ENCODE assay signal across 8 mouse cellular contexts in the genomic region with DNA sequence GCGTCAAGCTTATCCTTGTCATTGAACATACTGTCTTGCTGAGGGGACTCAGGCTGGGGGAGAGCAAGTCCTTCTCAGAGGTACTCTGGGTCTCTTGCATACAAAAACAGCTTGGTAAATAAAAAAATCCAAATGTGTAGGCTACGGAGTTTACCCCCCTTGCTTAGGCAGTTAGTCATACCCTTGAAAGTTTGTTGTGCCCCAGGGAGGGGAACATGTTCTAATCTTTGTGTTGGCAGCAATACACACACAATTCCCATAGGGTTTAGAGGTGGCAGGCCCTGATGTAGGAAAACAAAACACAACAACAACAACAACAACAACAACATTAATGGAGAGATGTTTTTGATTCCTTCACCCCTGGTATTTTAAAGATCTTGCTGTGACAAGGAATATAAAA. TPM values are rescaled to one million over a fixed set of nuclear protein-coding genes. Genes with fewer than 3 reads are reported as not detected.
DNase-seq lines count a peak whose midpoint lies in the region; ATAC-seq and TF ChIP-seq lines count a peak whose summit lies in the region.

No protein-coding gene starts in this region.

- H3K4me2 ChIP-seq in kidney, postnatal 0 days (ENCODE audit: low read length): peak overlapping the region; percentile 96
- H3K4me2 ChIP-seq in hindbrain, embryonic 11.5 days (replicated peaks; ENCODE audit: low read depth, low read length): peak overlapping the region; percentile 90
- peak overlapping the region; percentile 88 for H3K4me2 ChIP-seq in midbrain, embryonic 15.5 days

- 9% methylated on average over 1 of the region's 2 CpGs for WGBS in kidney, postnatal 0 days
- WGBS in hindbrain, embryonic 11.5 days: 4% methylated on average over 1 of the region's 2 CpGs
- 1% methylated on average over 2 of the region's 2 CpGs for WGBS in midbrain, embryonic 15.5 days

- H3K27me3 ChIP-seq in kidney, postnatal 0 days (ENCODE audit: insufficient read depth, low read length): no peaks in the 10 kb centered on the region
- no peaks in the 10 kb centered on the region for H3K27me3 ChIP-seq in hindbrain, embryonic 11.5 days (ENCODE audit: control insufficient read depth, insufficient read depth, low read length)
- H3K27me3 ChIP-seq in midbrain, embryonic 15.5 days (replicated peaks): no peaks in the 10 kb centered on the region

- H3K9me3 ChIP-seq in kidney, postnatal 0 days (replicated peaks; ENCODE audit: low read length): no peaks in the 10 kb centered on the region
- H3K9me3 ChIP-seq in hindbrain, embryonic 11.5 days (ENCODE audit: control insufficient read depth, low read length): no peaks in the 10 kb centered on the region
- no peaks in the 10 kb centered on the region for H3K9me3 ChIP-seq in midbrain, embryonic 15.5 days

- no peak for TF ChIP-seq CTCF in kidney, postnatal 0 days (IDR thresholded peaks at IDR 0.05; ENCODE audit: low read depth)

- H3K4me1 ChIP-seq in kidney, postnatal 0 days (replicated peaks; ENCODE audit: insufficient read depth, low read length): peaks cover 3% of the 10 kb centered on the region; the same call in 1 of the 2 replicates
- peaks cover 4% of the 10 kb centered on the region for H3K4me1 ChIP-seq in hindbrain, embryonic 11.5 days (replicated peaks; ENCODE audit: control insufficient read depth, insufficient read depth, low read length)
- H3K4me1 ChIP-seq in midbrain, embryonic 15.5 days: peaks cover 31% of the 10 kb centered on the region

- peak overlapping the region; percentile 87 for H3K4me3 ChIP-seq in kidney, postnatal 0 days (replicated peaks; ENCODE audit: low read depth, low read length)
- H3K4me3 ChIP-seq in hindbrain, embryonic 11.5 days (ENCODE audit: low read depth, low read length): peak overlapping the region; percentile 97
- peak overlapping the region; percentile 77 for H3K4me3 ChIP-seq in midbrain, embryonic 15.5 days

- peak overlapping the region; percentile 89 for H3K9ac ChIP-seq in kidney, postnatal 0 days (ENCODE audit: low read depth, low read length)
- H3K9ac ChIP-seq in hindbrain, embryonic 11.5 days (ENCODE audit: low read depth, low read length): peak overlapping the region; percentile 92
- peak overlapping the region; percentile 72 for H3K9ac ChIP-seq in midbrain, embryonic 15.5 days

- H3K27ac ChIP-seq in kidney, postnatal 0 days: no peak overlapping the region
- H3K27ac ChIP-seq in hindbrain, embryonic 11.5 days (ENCODE audit: low read depth, low read length): no peak overlapping the region
- H3K27ac ChIP-seq in midbrain, embryonic 15.5 days: peak overlapping the region; percentile 96; the same call in 1 of the 2 replicates

- ATAC-seq in kidney, postnatal 0 days (replicated peaks; ENCODE audit: low FRiP score, low read depth): no peak
- no peak for ATAC-seq in hindbrain, embryonic 11.5 days (ENCODE audit: low FRiP score)
- no peak for ATAC-seq in midbrain, embryonic 15.5 days (replicated peaks)

- no peaks in the 10 kb centered on the region for H3K36me3 ChIP-seq in kidney, postnatal 0 days (ENCODE audit: insufficient read depth, low read length)
- no peaks in the 10 kb centered on the region for H3K36me3 ChIP-seq in hindbrain, embryonic 11.5 days (ENCODE audit: control insufficient read depth, insufficient read depth, low read length)
- no peaks in the 10 kb centered on the region for H3K36me3 ChIP-seq in midbrain, embryonic 15.5 days (replicated peaks)

- peak; percentile 33 for DNase-seq in kidney, postnatal 0 days (ENCODE audit: low spot score)
- no peak for DNase-seq in kidney, postnatal 14 days
- DNase-seq in brain, adult 2 months (ENCODE audit: low read depth, low spot score): peak; percentile 37
- no peak for DNase-seq in hindbrain, embryonic 11.5 days (ENCODE audit: low spot score)
- DNase-seq in cerebellum, postnatal 10 days: no peak
- DNase-seq in left cerebral cortex, adult 9 months (ENCODE audit: low spot score in 2 of 2): no peak
- no peak for DNase-seq in ovary, postnatal 14 days (ENCODE audit: low spot score)

RNA-seq across cellular contexts. Expression of a gene that starts 2.3 kb away (rescaled TPM):
- 77.7 and 82.8 TPM in 2 replicates for polyA plus RNA-seq in kidney, postnatal 0 days (2015; fragmentation: Nextera tagmentation; extraction: Ambion mirVana)
- 152 and 153 TPM in 2 replicates for polyA plus RNA-seq in hindbrain, embryonic 11.5 days (2014; fragmentation: Nextera tagmentation; extraction: Ambion mirVana)
- 259 and 280 TPM in 2 replicates for polyA plus RNA-seq in midbrain, embryonic 15.5 days (2015; fragmentation: Nextera tagmentation; extraction: Ambion mirVana)

Comparison
In these comparisons a context has a peak if more than half of its experiments do, and no peak if none do; other contexts are left out.
1. DNase-seq: peak in kidney, postnatal 0 days (single experiment) and brain, adult 2 months (single experiment); none in kidney, postnatal 14 days (single experiment), hindbrain, embryonic 11.5 days (single experiment), cerebellum, postnatal 10 days (0 of 2), left cerebral cortex, adult 9 months (0 of 2) and ovary, postnatal 14 days (single experiment).
2. Peak in every context shown above with its lines, with median percentiles within 50 percentile points of each other: H3K4me2 ChIP-seq, H3K4me3 ChIP-seq and H3K9ac ChIP-seq.